Mouse (Mus musculus): ENCODE data around the gene Prkd2.

- TF ChIP-seq GATA1 (IDR thresholded peaks at IDR 0.05; ENCODE audit: low read length) (no peak), TAL1 (IDR thresholded peaks at IDR 0.05; ENCODE audit: low read length) (no peak)
These were observed 37.9 kb downstream of the Prkd2 start for GRCm38 (mm10) chr7:16880615-16881014.

Measured in erythroblast, embryonic 14.5 days (primary cell).